Mouse (Mus musculus): ENCODE data around the gene Psg22. TPM values are rescaled to one million over a fixed set of nuclear protein-coding genes. Genes with fewer than 3 reads are reported as not detected.
"Not testable (repeated sequence)": the region's sequence is repeated elsewhere in the genome, so short reads cannot be mapped to it uniquely, and the experiment has no call there.

The Psg22 gene
- total RNA-seq (2021): not detected

GRCm38 (mm10) chr7:18717790-18718189, at the start of gene Psg22:
Gene Psg22, plus strand, starts transcription at chr7:18718090.
- no peak for DNase-seq (ENCODE audit: extremely low spot score in 1 of 2, low spot score in 2 of 2)
- intact Hi-C loops (cut with DNase I): no loop called here

GRCm38 (mm10) chr7:18679772-18680171, 38.1 kb upstream of the Psg22 start:
- DNase-seq (ENCODE audit: extremely low spot score in 1 of 2, low spot score in 2 of 2): peak; percentile 5 to 22
- intact Hi-C loops (cut with DNase I): loop anchor here (1.0 kb wide), 1 partner anchor 1605 kb away; the partner anchor contains the start of gene Psg16

GRCm38 (mm10) chr7:18685586-18685985, 32.3 kb upstream of the Psg22 start:
- intact Hi-C loops (cut with DNase I): no loop called here
- no peak for DNase-seq (ENCODE audit: extremely low spot score in 1 of 2, low spot score in 2 of 2)

- intact Hi-C loops (cut with DNase I): no loop called here
- DNase-seq (ENCODE audit: extremely low spot score in 1 of 2, low spot score in 2 of 2): no peak
Observed at GRCm38 (mm10) chr7:18686085-18686484, 31.8 kb upstream of the Psg22 start, which contains the start of gene Psg20. Gene Psg20, minus strand, starts transcription at chr7:18686185.

GRCm38 (mm10) chr7:18710331-18710730, 7.6 kb upstream of the Psg22 start:
- peak in 1 of 2 experiments; percentile 1 for DNase-seq (ENCODE audit: extremely low spot score in 1 of 2, low spot score in 2 of 2)
- intact Hi-C loops (cut with DNase I): not testable (repeated sequence)

- DNase-seq (ENCODE audit: extremely low spot score in 1 of 2, low spot score in 2 of 2): no peak
- intact Hi-C loops (cut with DNase I): no loop called here
Observed at GRCm38 (mm10) chr7:18710846-18711245, 7.0 kb upstream of the Psg22 start.

- peak in 1 of 2 experiments; percentile 47 for DNase-seq (ENCODE audit: extremely low spot score in 1 of 2, low spot score in 2 of 2)
- intact Hi-C loops (cut with DNase I): no loop called here
Observed at GRCm38 (mm10) chr7:18715546-18715945, 2.3 kb upstream of the Psg22 start.

GRCm38 (mm10) chr7:18724001-18724400, 6.1 kb downstream of the Psg22 start:
- DNase-seq (ENCODE audit: extremely low spot score in 1 of 2, low spot score in 2 of 2): no peak
- intact Hi-C loops (cut with DNase I): no loop called here

- DNase-seq (ENCODE audit: extremely low spot score in 1 of 2, low spot score in 2 of 2); intact Hi-C loops (cut with DNase I): not testable (repeated sequence)
Observed at GRCm38 (mm10) chr7:18725931-18726330, 8.0 kb downstream of the Psg22 start.

GRCm38 (mm10) chr7:18728391-18728790, 10.5 kb downstream of the Psg22 start:
- intact Hi-C loops (cut with DNase I): no loop called here
- DNase-seq (ENCODE audit: extremely low spot score in 1 of 2, low spot score in 2 of 2): no peak

- DNase-seq (ENCODE audit: extremely low spot score in 1 of 2, low spot score in 2 of 2): no peak
- intact Hi-C loops (cut with DNase I): no loop called here
Observed at GRCm38 (mm10) chr7:18733111-18733510, 15.2 kb downstream of the Psg22 start.

GRCm38 (mm10) chr7:18734451-18734850, 16.6 kb downstream of the Psg22 start:
- intact Hi-C loops (cut with DNase I): no loop called here
- no peak for DNase-seq (ENCODE audit: extremely low spot score in 1 of 2, low spot score in 2 of 2)

- peak in 1 of 2 experiments; percentile 82 for DNase-seq (ENCODE audit: extremely low spot score in 1 of 2, low spot score in 2 of 2)
- intact Hi-C loops (cut with DNase I): no loop called here
Observed at GRCm38 (mm10) chr7:18746189-18746860, 28.4 kb downstream of the Psg22 start.

GRCm38 (mm10) chr7:18747420-18747819, 29.5 kb downstream of the Psg22 start:
- intact Hi-C loops (cut with DNase I): not testable (repeated sequence)

GRCm38 (mm10) chr7:18748994-18749895, 31.4 kb downstream of the Psg22 start:
- DNase-seq (ENCODE audit: extremely low spot score in 1 of 2, low spot score in 2 of 2): no peak
- intact Hi-C loops (cut with DNase I): loop anchor here (2.0 kb wide), 1 partner anchor 128 kb away; no protein-coding TSS in a partner anchor

More at GRCm38 (mm10) chr7:18747420-18747819, 29.5 kb downstream of the Psg22 start:
- DNase-seq (ENCODE audit: extremely low spot score in 1 of 2, low spot score in 2 of 2): not testable (repeated sequence)

GRCm38 (mm10) chr7:18749896-18750477, 32.1 kb downstream of the Psg22 start:
- intact Hi-C loops (cut with DNase I): loop anchor here (2.0 kb wide), 1 partner anchor 127 kb away; no protein-coding TSS in a partner anchor

GRCm38 (mm10) chr7:18760152-18760551, 42.3 kb downstream of the Psg22 start:
- DNase-seq (ENCODE audit: extremely low spot score in 1 of 2, low spot score in 2 of 2); intact Hi-C loops (cut with DNase I): not testable (repeated sequence)

More at GRCm38 (mm10) chr7:18749896-18750477, 32.1 kb downstream of the Psg22 start:
- DNase-seq (ENCODE audit: extremely low spot score in 1 of 2, low spot score in 2 of 2): peak; percentile 44 to 66

GRCm38 (mm10) chr7:18762885-18763284, 45.0 kb downstream of the Psg22 start:
- intact Hi-C loops (cut with DNase I); DNase-seq (ENCODE audit: extremely low spot score in 1 of 2, low spot score in 2 of 2): not testable (repeated sequence)
